Mouse (Mus musculus): ENCODE data around the gene Gjb6. TPM values are rescaled to one million over a fixed set of nuclear protein-coding genes. Genes with fewer than 3 reads are reported as not detected.
A peak's percentile ranks its signal among the peaks of the same experiment; 100 is the strongest.

The Gjb6 gene
- total RNA-seq, 2 experiments from 2014 or later, result not detected

- H3K4me3 ChIP-seq, result peak overlapping the region; percentile 79
- H3K27ac ChIP-seq, result no peak overlapping the region
- DNase-seq, result no peak
- intact Hi-C loops (cut with DNase I), result no loop called here
- TF ChIP-seq CTCF (IDR thresholded peaks at IDR 0.05), result no peak
Measured at GRCm38 (mm10) chr14:57105111-57105510, 28.3 kb downstream of the Gjb6 start.

GRCm38 (mm10) chr14:57104106-57105023 is 29.0 kb downstream of the Gjb6 start, which contains the start of gene Gjb2:
TSS of gene Gjb2 (minus strand) at chr14:57104702.
- H3K27ac ChIP-seq, result no peak within 1 kb of the TSS
- intact Hi-C loops (cut with DNase I), result no loop called here
- DNase-seq, result peak; percentile 55
- H3K4me3 ChIP-seq, result peak within 1 kb of the TSS; percentile 79
- TF ChIP-seq CTCF (IDR thresholded peaks at IDR 0.05), result peak; percentile 23; the same call in 1 of the 2 replicates

- no peak for TF ChIP-seq CTCF (IDR thresholded peaks at IDR 0.05)
- Histone ChIP-seq H3K4me3 (peak overlapping the region; percentile 79), H3K27ac (no peak overlapping the region)
- intact Hi-C loops (cut with DNase I), result no loop called here
- no peak for DNase-seq
Measured at GRCm38 (mm10) chr14:57103711-57104105, 29.7 kb downstream of the Gjb6 start.

- intact Hi-C loops (cut with DNase I), result no loop called here
- no peak overlapping the region for H3K27ac ChIP-seq
- no peak for TF ChIP-seq CTCF (IDR thresholded peaks at IDR 0.05)
- peak overlapping the region; percentile 79; the same call in 1 of the 2 replicates for H3K4me3 ChIP-seq
- DNase-seq, result no peak
Measured at GRCm38 (mm10) chr14:57103121-57103520, 30.3 kb downstream of the Gjb6 start.

GRCm38 (mm10) chr14:57101623-57102022 is 31.8 kb downstream of the Gjb6 start:
- TF ChIP-seq CTCF (IDR thresholded peaks at IDR 0.05), result no peak
- intact Hi-C loops (cut with DNase I), result no loop called here
- Histone ChIP-seq H3K4me3 (no peak overlapping the region), H3K27ac (no peak overlapping the region)
- DNase-seq, result no peak

DNA sequence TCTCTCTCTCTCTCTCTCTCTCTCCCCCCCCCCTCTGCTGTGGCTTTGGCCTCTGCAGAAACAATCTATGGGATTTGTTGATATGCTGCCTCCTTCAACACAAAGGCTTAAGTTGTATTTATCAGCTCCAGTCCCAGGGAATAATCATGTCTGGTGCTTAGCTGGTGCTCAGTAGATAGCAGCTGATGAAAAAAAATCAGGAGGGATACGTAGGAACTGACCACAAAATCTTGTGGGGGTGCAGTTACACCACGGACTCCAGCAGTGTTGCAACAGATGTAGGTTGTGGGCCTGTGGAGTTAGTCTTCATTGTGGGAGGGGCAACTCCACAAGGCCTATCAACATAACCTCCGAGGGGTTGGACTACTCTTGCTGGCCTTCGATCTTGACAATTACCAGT is 37.6 kb downstream of the Gjb6 start:
- no peak overlapping the region for H3K4me3 ChIP-seq
- TF ChIP-seq CTCF (IDR thresholded peaks at IDR 0.05), result no peak
- intact Hi-C loops (cut with DNase I), result no loop called here
- no peak overlapping the region for H3K27ac ChIP-seq
- DNase-seq, result no peak

DNA sequence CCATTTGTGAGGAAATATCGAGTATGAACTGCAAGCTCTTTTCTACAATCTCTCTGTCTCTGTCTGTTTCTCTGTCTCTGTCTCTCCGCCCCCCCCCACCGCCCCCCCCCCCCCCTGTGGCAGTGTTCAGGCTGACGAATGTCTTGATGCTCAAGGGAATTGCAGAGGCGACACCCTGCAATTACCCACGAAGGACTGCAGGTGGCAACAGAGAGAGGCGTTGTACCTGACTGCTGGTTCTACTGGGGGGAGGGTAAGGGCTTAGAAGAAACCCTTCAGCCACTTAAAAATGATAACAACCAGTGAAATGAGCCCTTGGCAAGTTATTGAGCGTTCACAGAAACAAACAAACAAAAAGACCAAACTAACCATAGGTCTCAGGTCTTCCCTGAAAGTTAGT is 40.4 kb downstream of the Gjb6 start:
- intact Hi-C loops (cut with DNase I), result loop anchor here (5.0 kb wide), 1 partner anchor 269 kb away; no protein-coding TSS in a partner anchor
- DNase-seq, result no peak
- no peak overlapping the region for H3K27ac ChIP-seq
- no peak overlapping the region for H3K4me3 ChIP-seq
- peak; percentile 63 for TF ChIP-seq CTCF (IDR thresholded peaks at IDR 0.05)

GRCm38 (mm10) chr14:57090001-57090400 is 43.4 kb downstream of the Gjb6 start:
- intact Hi-C loops (cut with DNase I), result loop anchor here (5.0 kb wide), 1 partner anchor 272 kb away; no protein-coding TSS in a partner anchor

DNA sequence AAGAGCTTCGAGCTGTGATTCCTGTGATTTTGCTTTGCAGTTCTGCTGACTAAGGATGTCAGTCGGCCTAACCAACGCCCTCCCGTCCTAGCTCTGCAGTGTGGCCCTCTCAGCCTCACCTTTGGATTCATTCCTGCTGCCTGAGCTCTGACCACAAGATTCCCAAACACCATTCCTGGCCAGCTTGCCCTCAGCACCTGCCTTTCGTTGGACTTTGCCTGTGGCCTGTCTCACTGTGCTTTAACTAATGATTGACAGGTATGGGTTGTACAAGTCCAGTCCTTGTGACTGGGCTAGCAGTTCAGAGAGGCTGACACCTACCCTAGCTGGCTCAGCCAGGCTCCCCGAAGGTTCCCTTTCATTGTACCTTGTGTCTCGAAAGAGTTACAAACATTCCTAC is 44.3 kb downstream of the Gjb6 start:
- Histone ChIP-seq H3K4me3 (no peak overlapping the region), H3K27ac (no peak overlapping the region)
- intact Hi-C loops (cut with DNase I), result no loop called here
- no peak for DNase-seq
- TF ChIP-seq CTCF (IDR thresholded peaks at IDR 0.05), result no peak

More at GRCm38 (mm10) chr14:57090001-57090400, 43.4 kb downstream of the Gjb6 start:
- TF ChIP-seq CTCF (IDR thresholded peaks at IDR 0.05), result no peak
- Histone ChIP-seq H3K27ac (no peak overlapping the region), H3K4me3 (no peak overlapping the region)
- DNase-seq, result no peak

- H3K4me3 ChIP-seq, result no peak overlapping the region
- no peak for TF ChIP-seq CTCF (IDR thresholded peaks at IDR 0.05)
- intact Hi-C loops (cut with DNase I), result no loop called here
- no peak overlapping the region for H3K27ac ChIP-seq
- DNase-seq, result no peak
Measured at GRCm38 (mm10) chr14:57084180-57084668, 49.2 kb downstream of the Gjb6 start.

- DNase-seq, result no peak
- intact Hi-C loops (cut with DNase I), result no loop called here
- no peak overlapping the region for H3K27ac ChIP-seq
- no peak for TF ChIP-seq CTCF (IDR thresholded peaks at IDR 0.05)
- H3K4me3 ChIP-seq, result no peak overlapping the region
Measured at GRCm38 (mm10) chr14:57082863-57083262, 50.5 kb downstream of the Gjb6 start.

GRCm38 (mm10) chr14:57075537-57075936 is 57.9 kb downstream of the Gjb6 start:
- intact Hi-C loops (cut with DNase I), result no loop called here
- no peak for TF ChIP-seq CTCF (IDR thresholded peaks at IDR 0.05)
- Histone ChIP-seq H3K27ac (no peak overlapping the region), H3K4me3 (no peak overlapping the region)
- DNase-seq, result no peak

Other genes with a start within 250 kb of the Gjb6 start
- gene Zmym2, start 247.0 kb downstream of the Gjb6 start, total RNA-seq (2021), result 10 to 100 TPM; 35.2 to 36.8 TPM
- gene Gja3, start 75.5 kb downstream of the Gjb6 start, total RNA-seq (2021), result under 1 TPM; 0.25 to 0.54 TPM
- under 1 TPM in 1 of 2 experiments, not detected in 1; 0.28 TPM for gene Gjb2, start 28.9 kb downstream of the Gjb6 start, total RNA-seq (2021)
- gene Gm4491, start 17.7 kb downstream of the Gjb6 start, total RNA-seq (2021), result not detected